Mouse (Mus musculus) MEL (cell line): ENCODE measurements around the gene Rtbdn. TPM values are rescaled to one million over a fixed set of nuclear protein-coding genes. Genes with fewer than 3 reads are reported as not detected.

Experiments
- DNase-seq: peaks from one replicate; pipeline ENCODE4 v3.0.0; 2011; ENCODE audit warnings: low read depth, low spot score
- H3K27ac ChIP-seq: 2 replicates; pipeline ENCODE4 v1.5.1; 2012; ENCODE audit warnings: low read depth, mild to moderate bottlenecking, control low read depth, low read length, moderate library complexity; ENCODE audit not compliant: control insufficient read depth
- H3K27me3 ChIP-seq, 2 experiments: fragments of 150-350 bp in 1 of 2; sonication (generic) in 1 of 2; 2 replicates each; pipeline ENCODE4 v1.6.1; 2012; ENCODE audit warnings: low read length in 2 of 2, mild to moderate bottlenecking in 2 of 2, improper control_type of control experiment in 1 of 2, moderate library complexity in 1 of 2; ENCODE audit not compliant: insufficient read depth in 2 of 2, control insufficient read depth in 1 of 2
- H3K36me3 ChIP-seq, 2 experiments: 2 replicates each; pipeline ENCODE4 v1.6.1; 2012 to 2014; ENCODE audit warnings: low read length in 2 of 2, improper control_type of control experiment in 1 of 2, inconsistent platforms in 1 of 2, mild to moderate bottlenecking in 1 of 2; ENCODE audit not compliant: insufficient read depth in 2 of 2, control insufficient read depth in 1 of 2
- H3K4me1 ChIP-seq, 2 experiments: fragments of 150-350 bp in 1 of 2; sonication (generic) in 1 of 2; 2 replicates each; pipeline ENCODE4 v1.6.1; 2012; ENCODE audit warnings: low read length in 2 of 2, improper control_type of control experiment in 1 of 2, mild to moderate bottlenecking in 1 of 2; ENCODE audit not compliant: insufficient read depth in 2 of 2, control insufficient read depth in 1 of 2
- H3K4me3 ChIP-seq, 2 experiments: fragments of 150-350 bp in 1 of 2; sonication (generic) in 1 of 2; 2 replicates each; pipeline ENCODE4 v1.5.1; 2012; ENCODE audit warnings: low read depth in 2 of 2, low read length in 2 of 2, mild to moderate bottlenecking in 2 of 2, moderate library complexity in 2 of 2, control low read depth in 1 of 2, improper control_type of control experiment in 1 of 2; ENCODE audit not compliant: control insufficient read depth in 1 of 2, insufficient read depth in 1 of 2
- H3K79me2 ChIP-seq: 2 replicates; pipeline ENCODE4 v1.6.1; 2012; ENCODE audit warnings: mild to moderate bottlenecking, low read length, moderate library complexity; ENCODE audit not compliant: control insufficient read depth, poor library complexity, insufficient read depth
- H3K9ac ChIP-seq: 2 replicates; pipeline ENCODE4 v1.6.1; 2012; ENCODE audit warnings: low read depth, mild to moderate bottlenecking, control low read depth, low read length, moderate library complexity; ENCODE audit not compliant: control insufficient read depth, poor library complexity, severe bottlenecking
- H3K9me3 ChIP-seq: fragments of 150-350 bp; sonication (generic); replicated peaks from 2 replicates; pipeline ENCODE4 v1.6.1; 2012; ENCODE audit warnings: mild to moderate bottlenecking, low read length, improper control_type of control experiment, moderate library complexity; ENCODE audit not compliant: insufficient read depth
- BHLHE40 ChIP-seq: IDR thresholded peaks from 2 replicates; pipeline ENCODE4 v1.6.1; 2012; ENCODE audit warnings: low read depth, mild to moderate bottlenecking, inconsistent platforms, low read length, improper control_type of control experiment, borderline replicate concordance
- CHD1 ChIP-seq: IDR thresholded peaks from 2 replicates; pipeline ENCODE4 v1.6.1; 2012; ENCODE audit warnings: low read depth, mild to moderate bottlenecking, inconsistent platforms, low read length, improper control_type of control experiment
- CHD2 ChIP-seq: IDR thresholded peaks from 2 replicates; pipeline ENCODE4 v1.6.1; 2011; ENCODE audit warnings: low read length, improper control_type of control experiment
- E2F4 ChIP-seq: IDR thresholded peaks from 2 replicates; pipeline ENCODE4 v1.6.1; 2011; ENCODE audit warnings: low read depth, low read length, improper control_type of control experiment, borderline replicate concordance
- ELF1 ChIP-seq: IDR thresholded peaks from 2 replicates; pipeline ENCODE4 v1.6.1; 2014; ENCODE audit warnings: low read depth, mild to moderate bottlenecking, inconsistent platforms, low read length, improper control_type of control experiment, moderate library complexity
- EP300 ChIP-seq, 2 experiments: IDR thresholded peaks; 2 replicates each; pipeline ENCODE4 v1.6.1; 2011; ENCODE audit warnings: improper control_type of control experiment in 2 of 2, low read length in 2 of 2, low read depth in 1 of 2, mild to moderate bottlenecking in 1 of 2
- ETS1 ChIP-seq: IDR thresholded peaks from 2 replicates; pipeline ENCODE4 v1.6.1; 2012; ENCODE audit warnings: low read depth, mild to moderate bottlenecking, inconsistent platforms, low read length, improper control_type of control experiment, moderate library complexity
- GABPA ChIP-seq: IDR thresholded peaks from 2 replicates; pipeline ENCODE4 v1.6.1; 2012; ENCODE audit warnings: low read depth, mild to moderate bottlenecking, inconsistent platforms, low read length, improper control_type of control experiment, moderate library complexity
- GATA1 ChIP-seq: IDR thresholded peaks from 2 replicates; pipeline ENCODE4 v1.6.1; 2011; ENCODE audit warnings: low read depth, low read length, improper control_type of control experiment
- JUND ChIP-seq: IDR thresholded peaks from 2 replicates; pipeline ENCODE4 v1.6.1; 2011; ENCODE audit warnings: low read depth, mild to moderate bottlenecking, improper control_type of control experiment, low read length
- KAT2A ChIP-seq: conservative IDR thresholded peaks from 2 replicates; pipeline ENCODE4 v1.6.1; 2012; ENCODE audit warnings: low read depth, low read length, improper control_type of control experiment, inconsistent platforms
- MAZ ChIP-seq: IDR thresholded peaks from 2 replicates; pipeline ENCODE4 v1.6.1; 2012; ENCODE audit warnings: low read depth, mild to moderate bottlenecking, inconsistent platforms, low read length, improper control_type of control experiment
- MEF2A ChIP-seq: IDR thresholded peaks from 2 replicates; pipeline ENCODE4 v1.6.1; 2014; ENCODE audit warnings: low read depth, mild to moderate bottlenecking, inconsistent platforms, low read length, improper control_type of control experiment; ENCODE audit not compliant: poor library complexity, insufficient replicate concordance, severe bottlenecking; ENCODE audit errors: extremely low read depth
- MXI1 ChIP-seq: IDR thresholded peaks from 2 replicates; pipeline ENCODE4 v1.6.1; 2011; ENCODE audit warnings: mild to moderate bottlenecking, low read depth, low read length, improper control_type of control experiment
- MYB ChIP-seq: IDR thresholded peaks from 2 replicates; pipeline ENCODE4 v1.6.1; 2011; ENCODE audit warnings: mild to moderate bottlenecking, low read depth, low read length, improper control_type of control experiment
- MYC ChIP-seq: IDR thresholded peaks from 2 replicates; pipeline ENCODE4 v1.6.1; 2011; ENCODE audit warnings: low read depth, mild to moderate bottlenecking, low read length, improper control_type of control experiment, moderate library complexity
- NELFE ChIP-seq: IDR thresholded peaks from 2 replicates; pipeline ENCODE4 v1.6.1; 2011; ENCODE audit warnings: low read depth, low read length, improper control_type of control experiment
- NRF1 ChIP-seq: IDR thresholded peaks from 2 replicates; pipeline ENCODE4 v1.6.1; 2014; ENCODE audit warnings: low read depth, mild to moderate bottlenecking, inconsistent platforms, low read length, improper control_type of control experiment, moderate library complexity; ENCODE audit not compliant: poor library complexity, insufficient read depth, severe bottlenecking
- POLR2AphosphoS2 ChIP-seq: IDR thresholded peaks from 2 replicates; pipeline ENCODE4 v1.6.1; 2011; ENCODE audit warnings: low read length, improper control_type of control experiment
- POLR2AphosphoS5 ChIP-seq: IDR thresholded peaks from 2 replicates; pipeline ENCODE4 v1.6.1; 2012; ENCODE audit warnings: low read depth, borderline replicate concordance, mild to moderate bottlenecking, inconsistent platforms, low read length, moderate library complexity, mixed read lengths
- SIN3A ChIP-seq: IDR thresholded peaks from 2 replicates; pipeline ENCODE4 v1.6.1; 2012; ENCODE audit warnings: low read length, improper control_type of control experiment, inconsistent platforms
- SMC3 ChIP-seq: IDR thresholded peaks from 2 replicates; pipeline ENCODE4 v1.6.1; 2011; ENCODE audit warnings: low read depth, low read length, improper control_type of control experiment
- TAL1 ChIP-seq: IDR thresholded peaks from 2 replicates; pipeline ENCODE4 v1.6.1; 2012; ENCODE audit warnings: mild to moderate bottlenecking, inconsistent platforms, low read length, moderate library complexity, mixed read lengths
- TCF12 ChIP-seq: IDR thresholded peaks from 2 replicates; pipeline ENCODE4 v1.6.1; 2014; ENCODE audit warnings: low read depth, mild to moderate bottlenecking, inconsistent platforms, low read length, improper control_type of control experiment, moderate library complexity
- UBTF ChIP-seq: IDR thresholded peaks from 2 replicates; pipeline ENCODE4 v1.6.1; 2012; ENCODE audit warnings: low read depth, mild to moderate bottlenecking, inconsistent platforms, low read length, improper control_type of control experiment, moderate library complexity, borderline replicate concordance; ENCODE audit not compliant: insufficient read depth
- USF1 ChIP-seq: IDR thresholded peaks from 2 replicates; pipeline ENCODE4 v1.6.1; 2014; ENCODE audit warnings: low read depth, mild to moderate bottlenecking, inconsistent platforms, low read length, improper control_type of control experiment, moderate library complexity
- USF2 ChIP-seq, 2 experiments: IDR thresholded peaks; 2 replicates each; pipeline ENCODE4 v1.6.1; 2011 to 2012; ENCODE audit warnings: improper control_type of control experiment in 2 of 2, low read length in 2 of 2, borderline replicate concordance in 1 of 2, inconsistent platforms in 1 of 2, low read depth in 1 of 2, mild to moderate bottlenecking in 1 of 2; ENCODE audit not compliant: insufficient read depth in 1 of 2
- ZC3H11A ChIP-seq: IDR thresholded peaks from 2 replicates; pipeline ENCODE4 v1.6.1; 2012; ENCODE audit warnings: low read depth, mild to moderate bottlenecking, inconsistent platforms, low read length, improper control_type of control experiment
- ZMIZ1 ChIP-seq: IDR thresholded peaks from 2 replicates; pipeline ENCODE4 v1.6.1; 2012; ENCODE audit warnings: low read depth, mild to moderate bottlenecking, inconsistent platforms, low read length, improper control_type of control experiment, moderate library complexity
- ZNF384 ChIP-seq: IDR thresholded peaks from 2 replicates; pipeline ENCODE4 v1.6.1; 2012; ENCODE audit warnings: low read depth, mild to moderate bottlenecking, inconsistent platforms, low read length, improper control_type of control experiment
- polyA plus RNA-seq, 2 experiments: library from polyadenylated mRNA; stranded (reverse) in 1 of 2; unstranded in 1 of 2; fragments of >175 nt in 1 of 2; fragments of >200 nt in 1 of 2; gene quantifications; 2 replicates each; pipeline versions ENCODE4 v1.2.1 to v1.2.4; 2012; ENCODE audit warnings: low replicate concordance in 2 of 2, low read depth in 1 of 2; ENCODE audit not compliant: insufficient read length in 2 of 2, insufficient read depth in 1 of 2, missing spikeins in 1 of 2
- total RNA-seq: library from RNA; depleted of rRNA; stranded (reverse); fragments of 300-350 nt; gene quantifications from 2 replicates; pipeline ENCODE4 v1.2.3, GENCODE M21; 2012

Gene Rtbdn
- total and polyA plus RNA-seq, 3 experiments: 0.08 to 0.11 TPM; not detected in 1

- TF ChIP-seq MYB (peak; percentile 86), TCF12 (peak; percentile 99), POLR2AphosphoS2 (peak; percentile 2), USF1 (no peak), ZC3H11A (no peak), ELF1 (peak; percentile 53; the same call in 1 of the 2 replicates), CHD1 (no peak; the same call in 1 of the 2 replicates), UBTF (0 out of 2 replicates have a peak, but pooled peaks have one; percentile 26), CHD2 (peak; percentile 32; the same call in 1 of the 2 replicates), POLR2AphosphoS5 (no peak), NELFE (peak; percentile 65), ZNF384 (peak; percentile 79), SIN3A (no peak; the same call in none of the 2 replicates), NRF1 (no peak), MYC (no peak; the same call in 1 of the 2 replicates), GATA1 (peak; percentile 96), E2F4 (peak; percentile 61; the same call in 1 of the 2 replicates), ZMIZ1 (peak; percentile 79)
These were observed 45.7 kb upstream of the Rtbdn start (continued) for GRCm38 (mm10) chr8:84901071-84901470.

- peak within 1 kb of the TSS; percentile 86 to 91 for H3K4me3 ChIP-seq
- peaks cover 27% of the 10 kb centered on the region for H3K79me2 ChIP-seq
- peak within 1 kb of the TSS; percentile 97 for H3K27ac ChIP-seq
- H3K27me3 ChIP-seq: no peaks in the 10 kb centered on the region
- peaks cover 11 to 30% of the 10 kb centered on the region in 2 experiments for H3K4me1 ChIP-seq
- no peaks in the 10 kb centered on the region for H3K9me3 ChIP-seq
- peak; percentile 96 for DNase-seq
- H3K9ac ChIP-seq: peak within 1 kb of the TSS; percentile 97
- peaks cover 9 to 23% of the 10 kb centered on the region in 2 experiments; a peak in 3 of 4 replicates for H3K36me3 ChIP-seq
- peak; percentile 84 to 88 for TF ChIP-seq EP300 (IDR thresholded peaks at IDR 0.05; ENCODE audit: low read depth in 1 of 2, low read length in 2 of 2)
- TF ChIP-seq ETS1: peak; percentile 89
- TF ChIP-seq MYC: peak; percentile 86; the same call in 1 of the 2 replicates
- TF ChIP-seq USF1: peak; percentile 54; the same call in 1 of the 2 replicates
- TF ChIP-seq POLR2AphosphoS5: 0 out of 2 replicates have a peak, but pooled peaks have one; percentile 86
- TF ChIP-seq MXI1: peak; percentile 93
- TF ChIP-seq MAZ: peak; percentile 97
- TF ChIP-seq GATA1: peak; percentile 93
- peak; percentile 53 for TF ChIP-seq KAT2A
- peak; percentile 99 for TF ChIP-seq ZMIZ1
- no peak for TF ChIP-seq ZC3H11A
- peak; percentile 73 for TF ChIP-seq MYB
- TF ChIP-seq JUND: 0 out of 2 replicates have a peak, but pooled peaks have one; percentile 36
- TF ChIP-seq USF2 (IDR thresholded peaks at IDR 0.05; ENCODE audit: borderline replicate concordance in 1 of 2, insufficient read depth in 1 of 2, low read depth in 1 of 2, low read length in 2 of 2): no peak
- TF ChIP-seq CHD1: peak; percentile 94; the same call in 1 of the 2 replicates
- TF ChIP-seq POLR2AphosphoS2: peak; percentile 99
- TF ChIP-seq CHD2: no peak
- no peak; the same call in 1 of the 2 replicates for TF ChIP-seq NRF1
- peak; percentile 60 for TF ChIP-seq BHLHE40
- peak; percentile 93 for TF ChIP-seq TCF12
- peak; percentile 67 for TF ChIP-seq TAL1
- TF ChIP-seq SIN3A: peak; percentile 95
- TF ChIP-seq SMC3: no peak
- TF ChIP-seq MEF2A: no peak
- TF ChIP-seq GABPA: no peak
- peak; percentile 53 for TF ChIP-seq ELF1
- TF ChIP-seq NELFE: peak; percentile 99
These were observed 45.0 kb upstream of the Rtbdn start, which contains the start of gene Klf1 for GRCm38 (mm10) chr8:84901752-84902151. Klf1 (plus strand) TSS chr8:84901928.
